Mouse (Mus musculus) forebrain, postnatal 0 days (tissue): ENCODE results near the gene Emilin2. TPM values are rescaled to one million over a fixed set of nuclear protein-coding genes. Genes with fewer than 3 reads are reported as not detected.
A peak's percentile ranks its signal among the peaks of the same experiment; 100 is the strongest.

ENCODE experiments used
- ATAC-seq: fragments of 200-750 bp; cut with Nextera tagmentation; 2 replicates; pipeline ENCODE4 v1.8.0; 2017; ENCODE audit warnings: mild to moderate bottlenecking, moderate library complexity
- DNase-seq: peaks from one replicate; pipeline ENCODE4 v3.0.0-alpha.2; 2015
- H3K27ac ChIP-seq: fragments of 300-500 bp; sonication (generic); 2 replicates; pipeline ENCODE4 v1.5.1; 2014; ENCODE audit warnings: low read depth, mild to moderate bottlenecking, antibody characterized with exemption, low read length, moderate library complexity, mixed read lengths
- H3K27me3 ChIP-seq: fragments of 300-500 bp; sonication (generic); 2 replicates; pipeline ENCODE4 v1.6.1; 2014; ENCODE audit warnings: mild to moderate bottlenecking, low read length, mixed read lengths; ENCODE audit not compliant: insufficient read depth
- H3K36me3 ChIP-seq: fragments of 300-500 bp; sonication (generic); 2 replicates; pipeline ENCODE4 v1.6.1; 2014; ENCODE audit warnings: mild to moderate bottlenecking, moderate library complexity; ENCODE audit not compliant: insufficient read depth
- H3K4me1 ChIP-seq: fragments of 300-500 bp; sonication (generic); 2 replicates; pipeline ENCODE4 v1.6.1; 2014; ENCODE audit warnings: antibody characterized with exemption; ENCODE audit not compliant: insufficient read depth
- H3K4me2 ChIP-seq: fragments of 300-500 bp; sonication (generic); 2 replicates; pipeline ENCODE4 v1.6.1; 2014; ENCODE audit warnings: low read depth, mild to moderate bottlenecking, moderate library complexity
- H3K4me3 ChIP-seq: fragments of 300-500 bp; sonication (generic); 2 replicates; pipeline ENCODE4 v1.5.1; 2014; ENCODE audit warnings: low read depth, low read length, mixed read lengths
- H3K9ac ChIP-seq: fragments of 300-500 bp; sonication (generic); 2 replicates; pipeline ENCODE4 v1.6.1; 2014; ENCODE audit warnings: mild to moderate bottlenecking
- H3K9me3 ChIP-seq: fragments of 300-500 bp; sonication (generic); 2 replicates; pipeline ENCODE4 v1.6.1; 2016; ENCODE audit warnings: low read length
- CTCF ChIP-seq: sonication (generic); IDR thresholded peaks from 2 replicates; pipeline ENCODE4 v1.5.1; 2016; ENCODE audit warnings: antibody characterized with exemption, control low read depth, low read depth
- WGBS: fragments of 180-500 bp; shearing (Covaris S2); extraction: QIAGEN DNeasy Blood & Tissue Kit; methylation state at CpG from one replicate; pipeline ENCODE4 v1.1.7; 2014; 5-methylcytosine and 5-hydroxymethylcytosine counted together
- polyA plus RNA-seq: library from polyadenylated mRNA; unstranded; fragments of >200 nt; fragmentation: Nextera tagmentation; extraction: Ambion mirVana; gene quantifications from 2 replicates; pipeline ENCODE4 v1.2.1, GENCODE M21; 2015
- total RNA-seq: library from RNA; depleted of rRNA; stranded (reverse); fragments of >200 nt; gene quantifications from 2 replicates; pipeline ENCODE4 v1.2.3, GENCODE M21; 2014

Gene Emilin2
- total and polyA plus RNA-seq, 2 experiments from 2014 or later = 2.0 to 3.2 TPM

GRCm38 (mm10) chr17:71254736-71255135, 57.0 kb downstream of the Emilin2 start:
- 0 out of 2 replicates have a peak, but pooled peaks cover 3% of the 10 kb centered on the region for H3K36me3 ChIP-seq
- 58% methylated on average over 6 of the region's 6 CpGs for WGBS

GRCm38 (mm10) chr17:71254106-71254505, 57.7 kb downstream of the Emilin2 start:
- no peak for ATAC-seq
- 82% methylated on average over 5 of the region's 5 CpGs for WGBS
- Histone ChIP-seq H3K4me1 (peaks cover 4% of the 10 kb centered on the region; the same call in 1 of the 2 replicates), H3K27me3 (no peaks in the 10 kb centered on the region), H3K9ac (no peak overlapping the region), H3K36me3 (0 out of 2 replicates have a peak, but pooled peaks cover 5% of the 10 kb centered on the region), H3K4me3 (no peak overlapping the region), H3K4me2 (no peak overlapping the region), H3K27ac (no peak overlapping the region), H3K9me3 (no peaks in the 10 kb centered on the region)
- DNase-seq = no peak
- TF ChIP-seq CTCF = no peak

More at GRCm38 (mm10) chr17:71254736-71255135, 57.0 kb downstream of the Emilin2 start:
- ATAC-seq = no peak
- peak; percentile 49 for TF ChIP-seq CTCF
- Histone ChIP-seq H3K9ac (no peak overlapping the region), H3K4me1 (peaks cover 4% of the 10 kb centered on the region; the same call in 1 of the 2 replicates), H3K9me3 (no peaks in the 10 kb centered on the region), H3K4me3 (no peak overlapping the region), H3K27ac (no peak overlapping the region), H3K27me3 (no peaks in the 10 kb centered on the region), H3K4me2 (no peak overlapping the region)
- DNase-seq = no peak

- DNase-seq (no peak), ATAC-seq (no peak)
- WGBS = 94% methylated on average over 2 of the region's 2 CpGs
- H3K4me3 ChIP-seq = no peak overlapping the region
- no peaks in the 10 kb centered on the region for H3K9me3 ChIP-seq
- no peak overlapping the region for H3K4me2 ChIP-seq
- 0 out of 2 replicates have a peak, but pooled peaks cover 9% of the 10 kb centered on the region for H3K36me3 ChIP-seq
- H3K9ac ChIP-seq = no peak overlapping the region
- H3K27me3 ChIP-seq = no peaks in the 10 kb centered on the region
- peaks cover 4% of the 10 kb centered on the region; the same call in 1 of the 2 replicates for H3K4me1 ChIP-seq
- TF ChIP-seq CTCF = no peak
- no peak overlapping the region for H3K27ac ChIP-seq
Measured at GRCm38 (mm10) chr17:71253391-71253790, 58.4 kb downstream of the Emilin2 start.

GRCm38 (mm10) chr17:71252101-71252500, 59.7 kb downstream of the Emilin2 start:
- DNase-seq = no peak

GRCm38 (mm10) chr17:71251601-71252001, 60.2 kb downstream of the Emilin2 start:
- Histone ChIP-seq H3K4me3 (no peak overlapping the region), H3K9me3 (no peaks in the 10 kb centered on the region), H3K9ac (no peak overlapping the region), H3K36me3 (peaks cover 27% of the 10 kb centered on the region), H3K4me2 (no peak overlapping the region), H3K4me1 (peaks cover 4% of the 10 kb centered on the region; the same call in 1 of the 2 replicates), H3K27ac (no peak overlapping the region), H3K27me3 (no peaks in the 10 kb centered on the region)
- DNase-seq (peak; percentile 12), ATAC-seq (peak; percentile 28; the same call in 1 of the 2 replicates)
- no peak for TF ChIP-seq CTCF
- 58% methylated on average over 6 of the region's 6 CpGs for WGBS

More at GRCm38 (mm10) chr17:71252101-71252500, 59.7 kb downstream of the Emilin2 start:
- WGBS = 81% methylated on average over 9 of the region's 9 CpGs
- ATAC-seq = peak; percentile 10; the same call in 1 of the 2 replicates
- H3K27me3 ChIP-seq = no peaks in the 10 kb centered on the region
- no peaks in the 10 kb centered on the region for H3K9me3 ChIP-seq
- H3K27ac ChIP-seq = no peak overlapping the region
- no peak for TF ChIP-seq CTCF
- no peak overlapping the region for H3K4me3 ChIP-seq
- no peak overlapping the region for H3K9ac ChIP-seq
- peaks cover 4% of the 10 kb centered on the region; the same call in 1 of the 2 replicates for H3K4me1 ChIP-seq
- no peak overlapping the region for H3K4me2 ChIP-seq
- peaks cover 22% of the 10 kb centered on the region for H3K36me3 ChIP-seq

GRCm38 (mm10) chr17:71250819-71251600, 60.8 kb downstream of the Emilin2 start:
- WGBS = 86% methylated on average over 16 of the region's 16 CpGs
- H3K9me3 ChIP-seq = no peaks in the 10 kb centered on the region
- no peak for TF ChIP-seq CTCF
- no peaks in the 10 kb centered on the region for H3K27me3 ChIP-seq
- no peak for ATAC-seq
- no peak for DNase-seq
- no peak overlapping the region for H3K9ac ChIP-seq
- H3K27ac ChIP-seq = no peak overlapping the region
- no peak overlapping the region for H3K4me2 ChIP-seq
- peaks cover 4% of the 10 kb centered on the region; the same call in 1 of the 2 replicates for H3K4me1 ChIP-seq
- no peak overlapping the region for H3K4me3 ChIP-seq
- H3K36me3 ChIP-seq = peaks cover 32% of the 10 kb centered on the region

- no peak for ATAC-seq
- Histone ChIP-seq H3K27me3 (no peaks in the 10 kb centered on the region), H3K4me3 (no peak overlapping the region), H3K4me1 (peaks cover 4% of the 10 kb centered on the region; the same call in 1 of the 2 replicates), H3K9ac (no peak overlapping the region), H3K9me3 (no peaks in the 10 kb centered on the region), H3K27ac (no peak overlapping the region), H3K36me3 (peaks cover 41% of the 10 kb centered on the region), H3K4me2 (no peak overlapping the region)
- no peak for TF ChIP-seq CTCF
- WGBS = 94% methylated on average over 2 of the region's 2 CpGs
- DNase-seq = no peak
Measured at GRCm38 (mm10) chr17:71250046-71250445, 61.7 kb downstream of the Emilin2 start.
